Mouse (Mus musculus) cerebellum, adult 11 months (tissue): ENCODE measurements around the gene Oxct1.
A peak's percentile ranks its signal among the peaks of the same experiment; 100 is the strongest.

Source experiments
- DNase-seq: peaks from one replicate; pipeline ENCODE4 v3.0.0; 2022

The Oxct1 gene

DNA sequence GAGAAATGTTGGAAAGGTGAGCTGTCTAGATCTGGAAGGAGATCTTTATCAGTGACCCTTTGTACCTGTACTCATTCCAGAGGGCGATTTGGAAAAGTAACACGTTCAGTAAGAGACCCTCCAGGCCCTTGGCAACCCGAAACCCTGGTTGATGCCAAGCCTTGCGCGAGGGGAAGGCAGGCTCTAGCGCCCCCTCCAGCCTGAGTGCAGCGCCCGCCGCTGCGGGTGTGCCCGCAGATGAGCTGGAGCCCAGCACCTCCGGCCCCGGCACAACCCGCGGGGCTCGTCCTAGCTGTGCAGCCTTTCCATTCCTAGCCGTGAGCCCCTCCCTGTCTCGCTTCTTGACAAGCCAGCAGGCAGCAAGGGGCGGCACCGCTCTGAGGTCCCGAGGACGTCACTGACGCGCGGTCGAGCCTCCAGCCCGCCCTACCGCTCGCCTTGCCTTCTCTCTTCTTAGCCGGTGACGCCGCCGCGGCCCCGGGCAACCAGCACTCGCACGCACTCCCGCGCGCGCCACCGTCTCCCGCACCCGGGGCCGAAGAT is at the start of gene Oxct1:
Gene Oxct1, plus strand, starts transcription at position 153 of the 543 bp plus-strand sequence.
- peak; percentile 91 for DNase-seq

DNA sequence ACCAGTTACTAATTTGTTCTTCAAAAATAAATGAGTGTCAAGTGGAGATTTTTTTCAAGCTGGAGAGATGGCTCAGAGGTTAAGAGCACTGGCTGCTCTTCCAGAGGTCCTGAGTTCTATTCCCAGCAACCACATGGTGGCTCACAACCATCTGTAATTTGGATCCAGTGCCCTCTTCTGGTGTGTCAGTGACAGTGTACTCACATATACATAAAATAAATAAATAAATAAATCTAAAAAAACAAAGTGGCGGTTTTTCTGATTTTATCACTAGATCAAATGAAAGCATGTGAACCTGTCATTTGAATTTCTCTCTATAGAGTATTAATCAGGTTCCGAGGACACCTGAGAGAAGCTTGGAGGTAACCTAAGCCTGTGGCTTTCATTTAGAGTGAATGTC is 47.9 kb upstream of the Oxct1 start:
- DNase-seq: no peak

DNA sequence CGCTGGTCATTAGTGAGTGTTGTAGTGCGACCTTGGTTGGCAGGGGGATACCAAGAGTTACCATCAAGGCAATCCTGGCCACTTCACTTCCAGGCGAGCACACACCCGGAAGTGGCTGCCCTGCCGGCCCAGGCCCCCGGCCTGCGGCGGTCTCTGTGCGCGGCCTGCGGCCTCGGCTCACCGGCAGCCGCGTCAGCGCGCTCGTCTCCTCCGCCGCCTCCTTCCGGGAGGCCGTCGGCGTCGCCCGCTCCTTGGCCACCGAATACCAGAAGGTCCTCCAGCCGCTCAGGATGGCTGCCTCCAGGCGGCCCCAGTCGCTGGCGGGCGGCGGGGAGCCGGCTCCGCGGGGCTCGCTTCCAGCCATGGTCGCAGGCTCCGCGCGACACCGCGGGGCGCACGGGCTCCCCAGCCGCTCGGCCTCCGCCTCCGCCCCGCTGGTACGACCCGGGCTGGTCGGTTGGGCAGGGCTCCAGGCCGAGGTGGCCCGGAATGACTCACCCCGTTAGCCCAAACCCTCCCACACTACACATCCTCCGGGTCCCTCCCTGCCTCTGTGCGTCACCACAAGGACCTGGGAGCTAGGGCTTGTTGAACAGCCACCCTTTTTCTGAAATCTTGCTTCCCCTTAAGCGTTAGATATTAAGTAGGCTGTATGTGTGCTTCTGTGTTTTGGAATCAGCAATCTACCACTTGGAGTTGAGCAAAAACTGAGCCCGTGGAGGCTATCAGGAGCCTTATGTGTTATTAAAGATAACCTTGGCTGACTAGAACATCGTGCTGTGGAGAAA is 46.9 kb upstream of the Oxct1 start, which contains the start of gene Fbxo4:
Gene Fbxo4, minus strand, starts transcription at position 513 of the 788 bp plus-strand sequence.
- DNase-seq: peak; percentile 84

DNA sequence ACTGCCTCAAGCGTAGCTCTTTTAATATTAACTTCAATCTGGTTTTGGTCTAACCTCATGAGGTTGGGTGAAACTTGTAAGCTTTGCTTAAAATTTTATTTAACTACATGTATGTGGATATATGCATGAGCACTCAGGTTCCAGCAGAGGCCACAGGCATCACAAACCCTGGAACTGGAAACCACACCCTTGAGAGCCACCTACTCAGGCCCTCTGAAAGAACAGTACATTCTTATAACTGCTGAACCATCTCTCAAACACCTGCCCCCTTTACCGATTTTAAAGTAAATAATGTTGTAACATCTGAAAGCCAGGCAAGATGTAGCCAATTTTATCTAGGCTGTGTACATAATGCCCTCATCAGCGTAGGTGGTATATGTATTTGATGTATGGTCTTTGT is 46.3 kb upstream of the Oxct1 start:
- no peak for DNase-seq

DNA sequence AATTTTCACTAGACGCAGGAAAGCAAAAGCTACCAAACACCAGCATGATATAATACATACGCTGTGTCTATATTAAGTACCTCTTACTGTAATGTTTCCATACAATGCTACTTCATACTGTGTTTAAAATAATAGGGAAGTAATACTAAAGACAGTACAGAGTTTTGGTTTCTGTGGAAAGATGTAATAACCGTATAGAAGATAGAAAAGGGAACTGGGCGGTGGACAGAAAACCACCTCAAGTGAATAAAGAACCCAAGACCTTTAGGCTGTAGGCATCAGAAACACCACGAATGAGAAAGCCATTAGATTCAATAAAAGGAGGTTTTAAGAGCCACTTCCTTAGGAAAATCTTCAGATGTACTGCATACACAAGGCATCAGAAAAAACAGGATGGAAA is 43.5 kb upstream of the Oxct1 start:
- DNase-seq: no peak

DNA sequence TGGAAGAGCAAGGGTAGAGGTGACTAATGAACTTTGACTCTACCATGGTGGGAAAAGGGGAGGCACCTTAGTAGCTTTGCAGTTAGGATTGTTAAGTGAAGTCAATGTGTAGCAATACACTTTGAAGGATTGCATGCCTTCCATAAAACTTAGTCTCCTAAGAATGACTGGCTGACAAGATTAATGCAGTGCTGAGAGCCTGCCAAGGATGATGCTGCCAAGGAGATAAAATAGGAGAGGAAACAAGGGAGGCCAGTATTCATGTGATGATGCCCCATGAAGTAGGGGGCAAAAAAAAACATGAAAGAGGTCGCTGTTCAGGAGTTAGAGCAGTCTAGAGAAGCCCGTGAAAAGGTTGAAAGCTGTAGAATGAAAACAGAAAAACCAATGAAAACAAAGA is 41.3 kb upstream of the Oxct1 start:
- no peak for DNase-seq

DNA sequence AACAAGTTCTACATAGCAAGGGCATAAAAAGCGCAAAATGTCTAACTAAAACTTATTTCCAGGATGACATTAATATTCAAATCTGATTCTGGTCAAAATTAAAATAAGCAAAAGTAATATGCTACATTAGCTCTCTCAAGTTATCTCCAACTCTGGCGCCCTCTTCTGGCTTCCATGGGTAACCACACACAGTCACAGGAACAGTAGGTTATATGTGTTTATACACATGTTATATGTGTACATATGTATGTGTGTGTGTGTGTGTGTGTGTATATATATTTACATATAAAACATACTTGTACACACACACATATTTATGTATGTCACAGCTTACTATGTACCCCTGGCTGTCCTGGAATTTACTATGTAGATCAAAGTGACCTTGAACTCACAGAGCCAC is 38.2 kb upstream of the Oxct1 start:
- DNase-seq: no peak

DNA sequence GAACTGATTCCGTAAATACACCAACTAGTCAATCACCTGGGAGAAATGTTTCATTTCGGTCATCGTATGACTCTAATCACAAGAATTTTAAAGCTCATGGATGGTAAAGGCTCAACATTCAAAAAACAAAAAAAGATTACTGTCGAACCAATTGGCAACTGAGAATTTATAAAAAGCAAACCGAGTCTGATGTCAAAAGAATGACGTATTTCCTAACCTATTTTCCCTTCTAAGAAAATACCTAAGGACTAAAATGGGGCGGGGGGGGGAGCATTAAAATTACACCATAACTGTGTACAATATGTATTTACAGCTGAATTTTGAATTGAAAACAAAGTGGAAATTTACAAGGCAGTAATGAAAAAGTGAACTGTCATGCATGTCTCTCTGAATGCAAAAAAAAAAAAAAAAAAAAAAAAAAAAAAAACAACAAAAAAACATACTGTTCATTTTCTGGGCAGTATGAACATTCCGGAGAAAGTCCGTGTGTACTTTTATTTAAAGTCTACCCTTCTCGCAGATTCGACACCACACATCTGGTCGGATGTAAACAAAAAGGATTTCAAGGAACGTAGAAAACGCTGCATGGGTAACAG is 31.2 kb upstream of the Oxct1 start:
- DNase-seq: no peak

DNA sequence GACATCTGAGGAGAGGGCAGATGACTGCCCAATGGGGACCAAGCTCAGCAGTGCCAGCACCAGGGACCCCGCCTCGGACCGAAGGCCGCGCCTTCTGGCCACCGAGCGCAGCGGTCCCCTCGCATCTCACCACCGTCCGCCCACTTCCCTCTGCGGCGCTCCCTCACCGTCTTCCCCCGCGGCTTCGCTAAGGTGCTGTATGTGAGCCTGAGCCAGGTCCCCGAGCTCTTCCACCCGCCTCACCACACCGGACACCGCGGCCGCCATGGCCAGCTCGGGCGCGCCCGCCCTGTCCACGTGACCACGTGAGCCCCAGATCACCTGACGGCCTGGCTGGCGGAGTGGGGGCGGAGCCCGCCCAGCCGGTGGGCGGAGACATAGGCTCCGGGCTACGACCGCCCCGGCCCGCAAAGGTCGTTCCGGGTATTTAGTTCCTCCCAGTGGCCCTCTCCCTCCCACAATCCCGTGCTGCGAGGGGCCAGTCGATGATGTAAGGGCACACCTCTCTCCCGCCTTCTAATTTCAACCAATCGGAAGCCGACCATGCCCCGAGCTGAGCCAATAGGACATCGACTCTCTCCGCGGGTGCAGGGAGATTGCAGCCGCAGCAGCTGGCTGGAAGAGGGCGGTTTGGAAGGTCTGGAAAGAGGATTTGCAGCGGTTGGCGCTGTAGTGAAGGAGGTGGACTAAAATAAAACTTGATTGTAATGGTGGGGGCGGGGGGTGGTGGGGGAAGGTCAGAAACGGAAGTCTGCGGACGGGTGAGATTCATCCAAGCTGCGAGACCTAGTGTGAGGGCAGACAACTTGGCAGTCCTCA is 30.5 kb upstream of the Oxct1 start, which contains the start of gene AW549877:
Gene AW549877, minus strand, starts transcription at position 297 of the 819 bp plus-strand sequence.
- peak; percentile 99 for DNase-seq

DNA sequence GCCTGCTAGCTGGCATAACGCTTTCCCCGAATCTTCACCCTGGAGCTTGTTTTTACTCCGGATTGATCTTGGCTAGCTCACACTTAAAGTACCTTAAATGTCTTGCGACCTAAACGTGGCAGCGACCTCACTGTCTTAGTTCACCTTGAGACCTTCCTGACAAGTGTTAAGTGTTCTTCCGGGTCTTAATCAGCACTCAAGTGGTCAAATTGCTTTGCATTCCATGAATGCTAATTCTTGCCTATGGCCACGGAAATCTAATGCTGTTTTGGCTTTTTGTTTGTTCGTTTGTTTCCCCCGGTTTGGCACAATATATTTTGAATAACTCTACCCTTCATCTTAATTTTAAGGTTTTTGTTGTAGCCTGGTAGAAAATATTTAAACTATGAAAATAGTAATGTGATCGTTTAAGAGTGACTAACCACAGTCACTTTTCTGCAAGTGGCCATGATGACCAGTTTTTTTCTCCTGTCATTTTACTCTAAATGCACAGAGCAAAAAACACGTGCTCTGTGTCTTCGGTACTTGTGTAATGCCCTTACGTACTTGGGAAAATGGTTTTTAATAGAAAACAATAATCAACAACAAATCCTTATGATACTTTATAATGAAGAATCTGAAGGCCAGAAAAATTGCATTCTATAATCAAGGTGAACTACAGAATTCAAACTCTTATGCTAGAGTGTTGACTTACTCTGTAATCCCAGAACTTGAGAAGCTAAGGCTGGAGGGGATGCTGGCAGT is 29.7 kb upstream of the Oxct1 start:
- no peak for DNase-seq

DNA sequence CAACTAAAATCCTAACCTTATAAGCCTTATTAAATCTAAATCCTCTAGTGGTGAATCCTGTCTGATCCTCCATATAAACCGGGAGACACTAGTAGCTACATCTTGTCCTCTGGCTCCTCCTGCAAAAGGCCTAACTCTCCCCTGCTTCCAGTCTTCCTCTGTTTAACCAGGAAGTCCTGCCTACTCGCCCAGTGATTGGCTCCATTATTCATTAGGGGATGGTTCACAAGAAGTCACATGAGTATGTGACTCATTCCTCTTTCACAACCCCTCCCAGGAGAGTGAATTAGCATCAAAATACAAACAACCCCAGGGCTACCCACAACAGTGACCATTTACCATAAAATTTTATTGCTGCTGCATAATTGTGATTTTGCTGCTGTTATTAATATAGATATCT is 27.0 kb upstream of the Oxct1 start:
- DNase-seq: no peak

DNA sequence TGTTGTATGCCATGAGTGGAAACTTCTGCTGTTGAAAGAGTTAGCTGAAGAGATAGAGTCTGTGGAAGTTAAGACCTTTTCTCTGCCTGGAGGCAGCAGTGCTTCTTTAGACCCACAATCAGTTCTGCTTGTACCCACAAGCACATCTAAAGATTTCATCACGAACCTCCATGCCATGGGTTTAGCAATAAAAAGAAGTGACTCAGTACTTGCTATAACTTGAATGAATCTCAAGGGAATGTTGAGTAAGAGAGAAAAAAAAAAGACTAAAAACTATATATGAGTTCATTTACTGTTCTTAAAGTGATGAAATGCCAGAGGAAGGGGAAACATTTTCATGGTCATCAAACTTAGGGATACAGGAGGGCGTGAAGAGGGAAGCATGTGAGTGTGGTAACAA is 25.6 kb upstream of the Oxct1 start:
- DNase-seq: no peak

DNA sequence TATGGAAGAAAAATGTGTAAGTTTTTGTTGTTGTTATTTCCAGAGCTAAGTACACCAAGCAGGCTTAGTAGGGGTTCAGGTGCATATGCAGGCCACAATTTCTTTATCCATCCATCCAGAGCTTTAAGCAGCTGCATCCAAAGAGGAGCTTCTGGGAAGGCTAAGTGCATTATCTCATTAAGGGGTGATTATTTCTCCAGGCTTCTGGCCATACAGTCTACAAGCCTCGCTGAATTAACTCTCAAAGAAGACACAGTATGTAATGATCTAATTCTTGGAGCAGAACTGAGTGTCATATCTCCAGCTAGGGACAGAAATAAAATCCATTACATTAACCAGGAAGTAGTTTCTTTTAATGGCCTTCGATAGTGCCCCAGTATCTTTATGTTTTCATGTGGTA is 12.3 kb upstream of the Oxct1 start:
- no peak for DNase-seq

DNA sequence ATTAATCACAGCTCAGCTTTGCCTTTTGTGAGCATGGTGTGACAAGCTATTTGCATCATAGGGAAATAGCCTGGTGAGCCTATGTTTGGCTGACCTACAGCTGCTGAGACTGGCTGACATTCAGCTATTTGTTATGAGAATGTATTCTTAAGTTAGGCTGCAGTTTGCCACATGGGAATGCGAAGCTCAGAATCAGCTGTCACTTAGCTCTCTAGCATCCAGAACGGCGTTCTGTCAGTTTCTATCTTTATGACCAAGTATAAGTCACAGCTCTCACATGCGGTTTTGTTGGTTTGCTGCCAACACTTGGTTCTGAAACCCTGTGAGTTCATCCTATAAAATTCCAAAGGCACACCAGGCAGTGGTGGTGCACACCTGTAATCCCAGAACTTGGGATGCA is 5.5 kb upstream of the Oxct1 start:
- no peak for DNase-seq

DNA sequence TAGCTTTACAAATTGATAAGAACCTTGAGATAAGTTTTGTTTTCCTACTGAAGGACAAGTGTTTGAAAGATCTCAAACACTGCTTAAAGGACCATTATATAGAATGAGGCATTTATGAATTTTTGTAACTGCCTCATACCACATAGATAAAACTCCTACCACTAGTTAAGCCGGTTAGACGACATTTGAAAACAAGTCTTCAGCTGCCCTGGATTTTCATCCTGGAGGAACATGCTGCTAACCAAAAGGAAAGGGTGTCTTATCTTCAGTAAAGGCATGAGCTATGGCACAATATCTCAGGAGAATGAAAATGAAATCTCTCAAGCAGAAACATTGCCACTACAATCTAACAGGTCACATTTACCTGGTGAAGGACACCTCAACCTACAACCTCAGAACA is 2.4 kb upstream of the Oxct1 start:
- no peak for DNase-seq

DNA sequence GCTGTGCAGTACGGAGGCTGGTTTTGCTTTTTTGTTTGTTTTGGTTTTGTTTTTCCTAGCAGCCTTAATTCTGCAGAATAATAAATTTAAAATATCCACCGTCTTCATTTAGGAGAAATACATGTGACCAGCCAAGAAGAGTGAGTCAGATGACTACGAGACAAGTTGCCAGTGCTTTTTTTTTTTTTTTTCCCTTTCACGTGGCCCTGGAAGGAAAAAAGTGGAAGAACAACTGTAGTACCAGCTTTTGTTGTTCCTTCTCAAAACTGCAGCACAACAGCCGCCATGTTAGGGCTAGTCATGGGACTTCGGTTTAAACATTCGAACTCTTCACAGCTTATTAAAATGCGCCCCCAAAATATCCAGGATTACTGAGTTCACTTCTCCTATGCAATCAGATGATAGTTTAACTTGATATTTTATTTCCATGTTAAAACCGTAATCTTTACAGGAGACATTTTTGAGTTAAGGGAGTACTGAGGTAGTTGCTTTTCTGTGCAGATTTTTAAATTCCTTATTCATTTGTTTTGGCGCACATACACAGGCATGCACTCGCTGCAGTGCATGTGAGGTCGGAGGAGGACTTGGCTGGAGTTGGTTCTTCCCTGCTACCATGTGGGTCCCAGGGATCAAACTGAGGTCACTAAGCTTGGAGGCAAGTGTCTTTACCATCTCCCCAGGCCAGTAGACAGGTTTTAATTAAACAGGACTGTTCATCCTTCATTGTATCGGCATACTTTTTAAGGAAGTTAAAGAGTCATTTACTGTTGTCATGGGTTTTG is 1.3 kb upstream of the Oxct1 start:
- DNase-seq: no peak

DNA sequence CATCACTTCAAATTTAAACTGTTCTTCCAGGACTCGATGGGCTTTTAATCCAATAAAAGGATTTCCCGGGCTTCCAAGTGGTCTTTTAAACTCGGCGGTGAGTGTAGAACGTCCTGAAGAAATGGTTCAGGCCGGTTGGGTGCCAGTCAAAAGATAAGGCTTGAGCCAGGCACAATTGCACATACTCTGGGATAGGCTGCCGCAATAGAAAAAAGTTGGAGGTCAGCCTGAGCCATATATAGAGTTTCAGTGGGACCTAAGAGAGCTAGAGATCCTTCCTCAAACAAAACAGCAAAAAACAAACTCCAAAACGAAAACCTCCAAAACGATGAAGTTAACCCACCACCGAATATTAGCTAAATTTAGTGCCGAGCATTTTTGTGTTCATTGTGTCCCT is 677 bp upstream of the Oxct1 start:
- DNase-seq: no peak

DNA sequence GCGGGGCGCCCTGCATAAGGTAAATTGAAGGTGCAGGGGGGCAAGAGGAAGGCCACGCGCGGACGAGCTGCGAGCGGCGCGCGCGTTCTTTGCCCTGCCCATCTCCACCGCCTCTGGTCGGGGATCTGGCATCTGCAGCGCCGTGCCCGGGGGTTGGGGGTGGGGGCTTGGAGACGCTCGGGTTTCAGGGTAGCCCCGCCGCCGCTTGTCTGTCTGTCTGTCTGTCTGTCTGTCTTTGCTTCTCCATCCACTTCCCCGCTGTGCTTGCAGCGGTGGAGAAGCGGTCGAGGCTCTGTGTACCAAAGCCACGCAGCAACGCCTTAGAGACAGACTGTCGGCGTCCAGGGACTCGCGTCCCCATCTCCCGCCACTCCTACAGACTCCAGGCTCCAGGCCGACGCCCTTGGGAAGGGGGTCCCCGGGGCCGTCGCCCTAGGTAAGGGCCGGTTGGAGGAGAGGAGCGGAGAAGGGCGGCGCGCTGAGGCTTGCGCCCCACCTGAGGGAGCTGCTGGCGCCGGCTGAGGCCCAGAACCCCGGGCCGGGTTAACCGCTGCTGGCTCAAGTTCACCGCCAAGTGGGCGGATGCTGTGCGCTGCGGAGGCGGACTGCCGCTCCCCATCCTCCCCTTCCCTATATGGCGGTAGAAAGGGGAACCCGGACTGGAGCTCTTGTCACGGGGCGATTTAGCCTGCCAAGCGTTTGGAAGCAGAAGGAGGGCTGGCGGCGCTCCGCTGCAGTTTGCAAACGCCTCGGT is 825 bp downstream of the Oxct1 start:
- DNase-seq: peak; percentile 82

DNA sequence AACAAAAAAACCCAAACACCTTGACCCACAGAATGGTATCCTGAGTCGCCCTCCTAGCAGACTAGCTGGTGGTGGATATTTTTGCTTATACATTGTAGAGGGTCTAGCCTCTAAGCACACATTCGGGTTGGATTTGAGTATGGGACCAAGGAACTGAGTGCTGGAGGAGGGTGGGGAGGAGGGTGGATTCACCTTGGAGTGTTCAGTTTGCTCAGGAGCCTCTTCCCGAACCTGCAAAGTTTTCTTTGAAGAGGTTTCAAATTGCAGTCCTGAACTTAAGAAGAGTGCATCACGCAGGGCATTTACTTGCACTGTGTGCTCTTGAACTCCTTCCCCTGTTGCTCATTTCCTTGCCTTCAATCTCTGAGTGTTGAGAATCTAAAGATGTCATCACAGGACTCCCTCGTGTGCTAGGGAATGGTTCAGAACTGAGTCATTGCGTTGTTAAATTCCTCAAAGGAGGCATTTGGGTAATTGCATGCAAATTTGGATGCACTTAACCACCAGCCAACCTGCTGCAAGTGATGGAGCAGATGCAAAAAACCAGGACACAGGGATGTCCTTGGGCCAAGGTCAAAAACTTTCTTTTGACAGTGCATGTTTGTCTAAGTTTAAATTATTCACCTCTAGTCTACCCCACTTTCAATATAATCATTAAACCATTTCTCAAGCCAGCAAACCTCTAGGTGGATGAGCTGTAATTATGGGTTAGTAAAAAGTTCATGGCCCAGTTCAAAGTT is 1.7 kb downstream of the Oxct1 start:
- no peak for DNase-seq

DNA sequence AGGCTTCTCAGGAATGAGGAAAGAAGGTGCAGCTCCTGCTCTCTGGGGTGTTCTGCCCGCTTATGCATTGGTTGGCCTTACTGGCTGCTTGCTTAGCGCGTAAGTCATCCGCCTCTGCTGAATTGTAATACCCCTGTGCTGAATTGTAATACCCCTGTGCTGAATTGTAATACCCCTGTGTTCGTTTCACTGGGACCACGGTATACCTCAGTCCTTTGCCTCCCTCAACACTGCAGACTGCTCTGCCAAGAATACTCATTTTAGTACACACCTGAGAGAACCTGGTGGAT is 2.2 kb downstream of the Oxct1 start:
- no peak for DNase-seq

DNA sequence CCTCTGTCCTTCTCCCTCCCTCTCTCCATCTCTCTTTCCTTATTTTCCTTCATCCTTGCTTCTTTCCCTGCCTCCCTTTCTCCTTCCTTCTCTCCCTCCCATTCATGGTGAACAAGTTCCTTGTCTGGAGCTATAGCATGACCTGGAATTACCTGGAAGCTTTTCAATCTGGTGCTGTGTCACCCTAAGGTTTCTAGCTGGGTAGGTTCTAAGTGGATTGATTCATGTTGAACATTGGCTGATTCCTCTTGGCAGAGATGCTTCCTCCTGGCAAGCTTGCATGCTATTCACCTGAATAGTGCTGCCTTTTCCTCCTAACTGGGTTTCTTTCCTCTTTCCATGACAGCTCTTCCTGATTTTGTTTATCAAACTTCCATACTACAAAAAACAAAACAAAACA is 2.8 kb downstream of the Oxct1 start:
- DNase-seq: no peak
